Mouse (Mus musculus) embryonic facial prominence, embryonic 11.5 days (tissue): ENCODE results near the gene Ptprd. TPM values are rescaled to one million over a fixed set of nuclear protein-coding genes. Genes with fewer than 3 reads are reported as not detected.

ENCODE experiments used
- ATAC-seq: fragments of 200-750 bp; cut with Nextera tagmentation; replicated peaks from 2 replicates; pipeline ENCODE4 v1.8.0; 2017; ENCODE audit warnings: low read depth; ENCODE audit not compliant: insufficient number of reproducible peaks, low FRiP score, low TSS enrichment
- DNase-seq: peaks from one replicate; pipeline ENCODE4 v3.0.0-alpha.2; 2015; ENCODE audit warnings: low spot score
- H3K27ac ChIP-seq: fragments of 300-500 bp; sonication (generic); replicated peaks from 2 replicates; pipeline ENCODE4 v1.5.1; 2014; ENCODE audit warnings: mild to moderate bottlenecking, low read depth, low read length, control low read depth
- H3K27me3 ChIP-seq: fragments of 300-500 bp; sonication (generic); 2 replicates; pipeline ENCODE4 v1.6.1; 2014; ENCODE audit warnings: mild to moderate bottlenecking, low read length, moderate library complexity, mixed read lengths; ENCODE audit not compliant: control insufficient read depth, insufficient read depth
- H3K36me3 ChIP-seq: fragments of 300-500 bp; sonication (generic); replicated peaks from 2 replicates; pipeline ENCODE4 v1.6.1; 2014; ENCODE audit warnings: low read depth, mild to moderate bottlenecking, low read length, moderate library complexity, mixed read lengths; ENCODE audit not compliant: control insufficient read depth, insufficient read depth
- H3K4me1 ChIP-seq: fragments of 300-500 bp; sonication (generic); 2 replicates; pipeline ENCODE4 v1.6.1; 2014; ENCODE audit warnings: low read length, mixed read lengths; ENCODE audit not compliant: control insufficient read depth, insufficient read depth
- H3K4me2 ChIP-seq: fragments of 300-500 bp; sonication (generic); 2 replicates; pipeline ENCODE4 v1.6.1; 2014; ENCODE audit warnings: low read depth, mild to moderate bottlenecking, control low read depth, low read length, moderate library complexity
- H3K4me3 ChIP-seq: fragments of 300-500 bp; sonication (generic); 2 replicates; pipeline ENCODE4 v1.5.1; 2014; ENCODE audit warnings: low read depth, low read length, control low read depth
- H3K9ac ChIP-seq: fragments of 300-500 bp; sonication (generic); replicated peaks from 2 replicates; pipeline ENCODE4 v1.6.1; 2014; ENCODE audit warnings: mild to moderate bottlenecking, control low read depth, low read length
- H3K9me3 ChIP-seq: fragments of 300-500 bp; sonication (generic); replicated peaks from 2 replicates; pipeline ENCODE4 v1.6.1; 2016; ENCODE audit warnings: mild to moderate bottlenecking, low read length, inconsistent platforms, mixed read lengths; ENCODE audit not compliant: control insufficient read depth
- WGBS: fragments of 180-500 bp; shearing (Covaris S2); extraction: QIAGEN DNeasy Blood & Tissue Kit; methylation state at CpG from one replicate; pipeline ENCODE4 v1.1.7; 2014; 5-methylcytosine and 5-hydroxymethylcytosine counted together
- polyA plus RNA-seq: library from polyadenylated mRNA; unstranded; fragments of >200 nt; fragmentation: Nextera tagmentation; extraction: Ambion mirVana; gene quantifications from 2 replicates; pipeline ENCODE4 v1.2.1, GENCODE M21; 2014

The Ptprd gene
- polyA plus RNA-seq, 1 experiment from 2014 or later = 19.9 TPM

DNA sequence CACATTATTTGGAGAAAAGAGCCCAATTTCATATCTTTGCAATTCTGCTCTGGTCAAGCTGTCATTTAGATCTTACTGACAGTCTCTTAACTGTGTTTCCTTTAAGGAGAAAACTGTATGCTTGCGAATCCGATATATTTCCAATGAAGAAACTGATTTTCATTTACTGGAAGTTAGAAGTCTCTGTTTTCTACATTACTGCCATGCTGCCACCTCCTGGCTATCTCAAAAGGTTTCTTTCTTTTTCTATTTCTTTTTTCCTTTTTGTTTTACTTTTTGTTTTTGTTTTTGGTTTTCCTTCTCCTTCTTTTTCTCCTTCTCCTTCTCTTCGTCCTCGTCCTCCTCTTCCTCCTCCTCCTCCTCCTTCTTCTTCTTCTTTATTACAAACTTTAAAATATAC, 812.6 kb downstream of the Ptprd start:
- ATAC-seq = no peak
- no peak overlapping the region for H3K4me2 ChIP-seq
- no peaks in the 10 kb centered on the region for H3K36me3 ChIP-seq
- WGBS = 86% methylated on average over 4 of the region's 4 CpGs
- no peak overlapping the region for H3K4me3 ChIP-seq
- no peak overlapping the region for H3K27ac ChIP-seq
- H3K27me3 ChIP-seq = no peaks in the 10 kb centered on the region
- DNase-seq = no peak
- no peaks in the 10 kb centered on the region for H3K4me1 ChIP-seq
- H3K9ac ChIP-seq = no peak overlapping the region
- no peaks in the 10 kb centered on the region for H3K9me3 ChIP-seq

DNA sequence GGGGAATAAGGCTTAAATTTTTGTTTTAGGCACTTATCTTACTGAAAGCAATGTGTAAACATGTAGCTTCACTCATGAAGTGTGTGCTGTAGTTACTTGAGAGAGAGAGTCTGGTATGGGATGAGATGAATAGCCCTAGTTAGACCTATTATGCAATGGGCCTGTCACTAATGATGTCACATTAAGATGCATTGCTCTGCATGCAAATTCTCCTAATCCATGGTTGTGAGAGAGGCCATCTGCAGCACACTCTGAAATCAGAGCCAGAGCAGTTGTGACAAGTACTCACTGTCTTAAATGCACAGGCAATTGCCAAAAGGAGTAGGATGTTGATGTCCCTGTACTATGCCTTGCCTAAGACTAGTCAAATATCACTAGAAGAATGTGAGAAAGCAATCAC, 850.0 kb downstream of the Ptprd start:
- H3K9me3 ChIP-seq = no peaks in the 10 kb centered on the region
- H3K27ac ChIP-seq = no peak overlapping the region
- H3K4me1 ChIP-seq = no peaks in the 10 kb centered on the region
- ATAC-seq (no peak), DNase-seq (no peak)
- H3K27me3 ChIP-seq = no peaks in the 10 kb centered on the region
- no peak overlapping the region for H3K4me2 ChIP-seq
- H3K9ac ChIP-seq = no peak overlapping the region
- no peak overlapping the region for H3K4me3 ChIP-seq
- H3K36me3 ChIP-seq = no peaks in the 10 kb centered on the region

DNA sequence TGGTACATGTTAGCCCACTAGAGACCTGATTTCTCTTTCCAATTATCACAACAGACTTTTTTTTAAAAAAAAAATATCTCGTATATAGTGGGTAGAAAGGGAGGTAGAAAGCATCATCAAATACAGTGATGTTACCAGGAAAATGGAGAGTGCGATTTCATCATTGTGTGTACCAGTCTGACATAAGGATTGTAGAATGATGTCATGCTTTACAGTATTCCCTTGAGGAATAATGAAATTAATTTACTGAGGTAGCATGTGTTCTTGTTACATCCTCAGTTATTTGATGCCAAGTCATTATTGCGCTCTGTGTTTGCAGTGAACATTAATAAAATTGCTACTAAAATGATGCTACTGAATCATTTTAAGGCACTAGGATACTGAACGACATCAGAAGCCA, 884.6 kb downstream of the Ptprd start:
- WGBS = 87% methylated on average over 4 of the region's 4 CpGs
- ATAC-seq = no peak
- H3K27ac ChIP-seq = no peak overlapping the region

DNA sequence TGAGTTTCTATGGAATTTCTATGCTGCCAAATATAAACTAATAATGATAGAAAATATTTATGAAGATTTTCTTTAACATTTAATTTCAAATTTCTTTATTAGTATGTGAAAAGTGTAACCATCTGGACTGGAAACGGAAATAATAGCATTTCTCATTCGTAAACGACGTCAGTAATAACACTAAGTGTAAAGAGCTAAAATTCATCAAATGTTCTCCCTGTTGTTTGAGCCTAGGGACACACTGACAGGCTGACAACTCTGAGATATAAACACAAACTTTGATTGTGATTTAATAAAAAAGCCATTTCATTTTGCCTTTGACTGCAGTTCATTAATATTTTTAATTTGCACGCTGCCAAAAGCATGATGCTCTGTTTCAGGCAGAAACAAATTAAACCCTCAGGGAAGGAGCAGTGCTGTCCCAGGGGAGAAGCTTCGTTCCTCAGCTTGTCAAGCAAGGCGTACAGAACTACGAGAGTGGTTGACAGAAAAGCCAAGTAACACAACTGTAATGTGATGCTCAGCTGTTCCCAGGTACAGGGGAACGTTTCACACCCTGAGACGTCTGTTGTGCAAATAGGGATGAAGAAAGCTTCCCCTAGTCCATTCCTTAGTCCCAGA, 894.6 kb downstream of the Ptprd start:
- no peaks in the 10 kb centered on the region for H3K27me3 ChIP-seq
- no peak overlapping the region for H3K4me2 ChIP-seq
- no peak for ATAC-seq
- H3K9me3 ChIP-seq = no peaks in the 10 kb centered on the region
- no peak overlapping the region for H3K27ac ChIP-seq
- no peak overlapping the region for H3K9ac ChIP-seq
- H3K4me1 ChIP-seq = no peaks in the 10 kb centered on the region
- DNase-seq = no peak
- no peaks in the 10 kb centered on the region for H3K36me3 ChIP-seq
- no peak overlapping the region for H3K4me3 ChIP-seq
- 54% methylated on average over 10 of the region's 10 CpGs for WGBS

More for the DNA sequence above, 884.6 kb downstream of the Ptprd start:
- Histone ChIP-seq H3K9me3 (no peaks in the 10 kb centered on the region), H3K4me1 (no peaks in the 10 kb centered on the region), H3K27me3 (no peaks in the 10 kb centered on the region), H3K4me2 (no peak overlapping the region), H3K4me3 (no peak overlapping the region), H3K9ac (no peak overlapping the region), H3K36me3 (no peaks in the 10 kb centered on the region)
- DNase-seq = no peak

DNA sequence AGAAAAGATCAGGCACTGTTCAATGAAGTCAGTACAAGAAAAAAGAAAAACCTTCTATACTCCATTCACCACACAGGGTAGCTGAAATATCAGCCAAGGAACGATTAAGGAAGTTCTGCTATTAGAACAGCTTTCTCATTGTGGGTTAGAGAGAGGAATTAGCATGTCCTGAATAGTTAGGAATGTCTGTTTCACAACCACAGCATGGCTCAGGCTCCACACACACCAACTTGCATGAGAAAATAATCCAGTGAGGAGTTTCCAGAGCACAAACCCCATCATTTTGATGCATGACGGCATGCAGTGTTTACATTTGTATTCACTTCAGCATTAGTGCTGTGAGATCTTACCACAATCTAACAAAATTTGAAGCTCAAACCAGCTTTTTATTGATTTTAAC, 895.1 kb downstream of the Ptprd start:
- Histone ChIP-seq H3K36me3 (no peaks in the 10 kb centered on the region), H3K4me1 (no peaks in the 10 kb centered on the region), H3K4me2 (no peak overlapping the region), H3K27ac (no peak overlapping the region), H3K9me3 (no peaks in the 10 kb centered on the region), H3K27me3 (no peaks in the 10 kb centered on the region), H3K9ac (no peak overlapping the region), H3K4me3 (no peak overlapping the region)
- ATAC-seq (no peak), DNase-seq (no peak)
- 57% methylated on average over 2 of the region's 2 CpGs for WGBS

DNA sequence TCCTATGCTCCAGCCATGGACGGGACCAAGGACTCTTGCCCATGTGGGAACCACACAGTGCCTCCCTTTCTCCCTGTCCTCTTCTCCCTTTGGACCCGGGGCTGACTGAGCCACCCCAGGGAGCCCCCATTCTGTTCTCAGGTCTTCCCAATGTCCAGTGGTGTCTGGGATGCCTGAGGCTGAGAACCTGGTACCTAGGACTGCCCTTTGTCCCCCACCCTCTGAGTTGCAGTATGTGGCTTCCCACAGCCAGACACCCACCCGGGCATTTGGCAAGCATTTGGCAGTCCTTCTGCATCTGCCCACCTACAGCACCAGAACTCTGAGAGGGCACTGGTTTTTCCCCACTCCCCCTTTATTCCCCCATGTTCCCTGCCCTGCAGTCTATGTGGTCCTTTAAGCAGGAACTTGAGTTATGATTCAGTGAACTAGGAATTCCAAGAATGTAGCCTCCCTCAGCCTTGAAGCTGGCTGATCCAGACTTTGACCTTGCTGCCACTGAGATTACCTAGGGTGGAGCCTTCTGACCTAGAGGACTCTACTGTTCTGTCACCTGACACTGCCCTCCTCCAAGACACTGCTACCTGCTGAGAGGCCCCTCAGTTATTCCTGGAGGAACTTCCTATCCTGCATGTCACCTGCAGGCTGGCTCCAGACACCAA, 901.5 kb downstream of the Ptprd start:
- ATAC-seq (0 out of 2 replicates have a peak, but pooled peaks have one; percentile 14), DNase-seq (no peak)
- H3K4me3 ChIP-seq = no peak overlapping the region
- H3K4me2 ChIP-seq = no peak overlapping the region
- no peaks in the 10 kb centered on the region for H3K4me1 ChIP-seq
- no peaks in the 10 kb centered on the region for H3K27me3 ChIP-seq
- no peak overlapping the region for H3K9ac ChIP-seq
- no peaks in the 10 kb centered on the region for H3K9me3 ChIP-seq
- no peaks in the 10 kb centered on the region for H3K36me3 ChIP-seq
- H3K27ac ChIP-seq = no peak overlapping the region
- whole genome bisulfite sequencing = 73% methylated on average over 3 of the region's 3 CpGs

DNA sequence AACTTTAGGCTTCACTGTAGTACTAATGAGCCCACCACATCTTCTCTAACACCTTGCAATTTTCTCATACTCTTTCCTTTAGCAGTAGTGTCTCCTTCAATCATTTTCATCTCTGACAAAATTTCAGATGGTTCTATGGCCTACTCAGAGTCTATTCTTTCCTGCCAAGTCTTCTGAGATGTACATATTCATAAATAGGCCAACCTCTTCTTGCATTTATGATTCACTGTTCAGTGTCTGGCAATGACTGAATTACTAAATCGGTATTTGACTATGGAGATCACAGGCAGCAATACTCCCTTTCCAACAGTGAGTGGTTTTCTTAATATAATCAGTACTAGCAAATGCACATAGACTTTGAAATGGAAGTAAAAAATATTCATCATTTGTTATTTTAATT, 928.3 kb downstream of the Ptprd start:
- Histone ChIP-seq H3K9ac (no peak overlapping the region), H3K27me3 (no peaks in the 10 kb centered on the region), H3K27ac (no peak overlapping the region), H3K36me3 (no peaks in the 10 kb centered on the region), H3K4me3 (no peak overlapping the region), H3K4me2 (no peak overlapping the region), H3K4me1 (no peaks in the 10 kb centered on the region), H3K9me3 (no peaks in the 10 kb centered on the region)
- 89% methylated on average over 1 of the region's 1 CpGs for WGBS
- ATAC-seq = no peak
- no peak for DNase-seq

DNA sequence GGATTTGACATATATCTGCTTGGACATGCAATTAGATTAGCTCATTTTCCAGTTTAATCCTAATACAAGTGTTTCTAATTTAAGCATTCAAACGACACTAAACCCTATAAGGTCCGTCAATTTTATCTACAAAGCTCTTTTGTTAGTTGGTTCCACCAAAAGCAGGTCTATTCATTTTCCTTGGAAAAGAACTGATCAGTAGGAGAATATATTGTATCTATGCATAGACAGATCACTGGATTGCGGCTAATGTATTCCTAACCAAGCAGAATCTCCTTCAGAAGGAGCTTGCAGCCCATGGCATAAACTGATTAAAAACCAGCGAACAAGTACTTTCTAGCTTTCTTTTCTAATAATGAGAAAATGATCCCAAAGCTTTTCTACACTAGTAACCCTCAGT, 933.8 kb downstream of the Ptprd start:
- H3K27ac ChIP-seq = no peak overlapping the region
- no peaks in the 10 kb centered on the region for H3K4me1 ChIP-seq
- H3K4me3 ChIP-seq = no peak overlapping the region
- no peak for DNase-seq
- H3K4me2 ChIP-seq = no peak overlapping the region
- ATAC-seq = no peak
- no peaks in the 10 kb centered on the region for H3K36me3 ChIP-seq
- H3K9me3 ChIP-seq = no peaks in the 10 kb centered on the region
- no peak overlapping the region for H3K9ac ChIP-seq
- WGBS = 50% methylated on average over 4 of the region's 4 CpGs
- no peaks in the 10 kb centered on the region for H3K27me3 ChIP-seq
